Mouse (Mus musculus) spleen, adult 2 months (tissue): Measurements from ENCODE around the gene AU040320. TPM values are rescaled to one million over a fixed set of nuclear protein-coding genes. Genes with fewer than 3 reads are reported as not detected.

ENCODE experiments used
- DNase-seq, 2 experiments: peaks; one replicate each; pipeline versions ENCODE4 v3.0.0 to v3.0.0-alpha.2; 2012 to 2021; ENCODE audit warnings: low spot score in 2 of 2, low read depth in 1 of 2
- H3K27ac ChIP-seq: fragments of 200-500 bp; 2 replicates; pipeline ENCODE4 v1.5.1; 2012; ENCODE audit warnings: low read length, inconsistent platforms; ENCODE audit not compliant: insufficient read depth
- H3K27me3 ChIP-seq: fragments of 200-500 bp; 2 replicates; pipeline ENCODE4 v1.6.1; 2012; ENCODE audit warnings: mild to moderate bottlenecking, moderate library complexity, low read length, inconsistent platforms; ENCODE audit not compliant: control insufficient read depth, insufficient read depth
- H3K36me3 ChIP-seq: fragments of 200-500 bp; 2 replicates; pipeline ENCODE4 v1.6.1; 2012; ENCODE audit warnings: mild to moderate bottlenecking, low read length, inconsistent platforms; ENCODE audit not compliant: control insufficient read depth, insufficient read depth
- H3K4me1 ChIP-seq: fragments of 200-500 bp; 2 replicates; pipeline ENCODE4 v1.6.1; 2011; ENCODE audit warnings: inconsistent platforms; ENCODE audit not compliant: control insufficient read depth, insufficient read depth, insufficient read length
- H3K4me3 ChIP-seq: fragments of 200-500 bp; 2 replicates; pipeline ENCODE4 v1.5.1; 2011; ENCODE audit warnings: mild to moderate bottlenecking, inconsistent platforms; ENCODE audit not compliant: insufficient read depth, insufficient read length; ENCODE audit errors: extremely low read depth
- CTCF ChIP-seq: fragments of 200-500 bp; IDR thresholded peaks from 2 replicates; pipeline ENCODE4 v1.5.1; 2011; ENCODE audit warnings: mild to moderate bottlenecking, inconsistent platforms; ENCODE audit not compliant: insufficient read depth, insufficient read length, insufficient replicate concordance; ENCODE audit errors: extremely low read depth
- POLR2A ChIP-seq: fragments of 200-500 bp; IDR thresholded peaks from 2 replicates; pipeline ENCODE4 v1.6.1; 2011; ENCODE audit warnings: low read depth, low read length, inconsistent platforms
- WGBS: fragments of 180-500 bp; shearing (Covaris S2); methylation state at CpG from one replicate; pipeline ENCODE4 v1.1.7; 2018; 5-methylcytosine and 5-hydroxymethylcytosine counted together
- polyA plus RNA-seq: library from polyadenylated mRNA; depleted of rRNA; stranded (reverse); fragments of >200 nt; gene quantifications from 2 replicates; pipeline ENCODE4 v1.2.3, GENCODE M21; 2012; rRNA removed

The AU040320 gene
- polyA plus RNA-seq, 1 experiment: 27.0 TPM

GRCm38 (mm10) chr4:126883602-126884001 lies 130.3 kb downstream of the AU040320 start:
- Histone ChIP-seq H3K27ac (no peak overlapping the region), H3K4me1 (no peaks in the 10 kb centered on the region), H3K36me3 (peaks cover 11% of the 10 kb centered on the region), H3K4me3 (no peak overlapping the region), H3K27me3 (no peaks in the 10 kb centered on the region)
- no peak for DNase-seq
- TF ChIP-seq CTCF (no peak), POLR2A (no peak)
- WGBS: 82% methylated on average over 5 of the region's 5 CpGs

- 81% methylated on average over 1 of the region's 1 CpGs for WGBS
- peaks cover 12% of the 10 kb centered on the region for H3K36me3 ChIP-seq
- H3K27ac ChIP-seq: no peak overlapping the region
- no peaks in the 10 kb centered on the region for H3K4me1 ChIP-seq
- DNase-seq: no peak
- H3K27me3 ChIP-seq: no peaks in the 10 kb centered on the region
- no peak for TF ChIP-seq CTCF
- TF ChIP-seq POLR2A: no peak
- no peak overlapping the region for H3K4me3 ChIP-seq
Observed at GRCm38 (mm10) chr4:126885953-126886352, 132.6 kb downstream of the AU040320 start.

- Histone ChIP-seq H3K27ac (no peak overlapping the region), H3K27me3 (no peaks in the 10 kb centered on the region), H3K36me3 (peaks cover 12% of the 10 kb centered on the region), H3K4me3 (no peak overlapping the region; the same call in 1 of the 2 replicates), H3K4me1 (no peaks in the 10 kb centered on the region)
- 61% methylated on average over 8 of the region's 8 CpGs for WGBS
- TF ChIP-seq CTCF (no peak), POLR2A (no peak)
- DNase-seq: no peak
Observed at GRCm38 (mm10) chr4:126889879-126890278, 136.5 kb downstream of the AU040320 start.

Other genes with a start within 250 kb of the AU040320 start
- 1.0 TPM in 2 replicates for gene Ago4, start 220.1 kb upstream of the AU040320 start, polyA plus RNA-seq
- 0.88 and 1.1 TPM in 2 replicates for gene Clspn, start 196.6 kb upstream of the AU040320 start, polyA plus RNA-seq
- gene 5730409E04Rik, start 143.7 kb upstream of the AU040320 start, polyA plus RNA-seq: 3.8 and 5.3 TPM in 2 replicates
- 88.8 and 102 TPM in 2 replicates for gene Psmb2, start 75.9 kb upstream of the AU040320 start, polyA plus RNA-seq
- 0.05 TPM in 1 of 2 replicates, not detected in the other for gene Tfap2e, start 17.3 kb upstream of the AU040320 start, polyA plus RNA-seq
- 31.9 and 42.1 TPM in 2 replicates for gene Ncdn, start 106 bp upstream of the AU040320 start, polyA plus RNA-seq
- 2.5 TPM in 2 replicates for gene Zmym4, start 214.6 kb downstream of the AU040320 start, polyA plus RNA-seq